Mouse (Mus musculus): Measurements from ENCODE around the gene Tsr2. TPM values are rescaled to one million over a fixed set of nuclear protein-coding genes. Genes with fewer than 3 reads are reported as not detected.
A peak's percentile ranks its signal among the peaks of the same experiment; 100 is the strongest.

The Tsr2 gene
- total RNA-seq (2021) = 10 to 100 TPM; 42.9 to 49.3 TPM
- long read RNA-seq, experiment 1, transcript Tsr2-202 (5 exons, 3,796 nt) = major isoform, 9 of 14 reads
- long read RNA-seq, experiment 1, partial matches to known transcripts = 1 of 14 reads
- long read RNA-seq, experiment 1, other reads (novel, unspliced or antisense) = 1 of 14 reads
- long read RNA-seq, experiment 2, transcript Tsr2-202 (5 exons, 3,796 nt) = major isoform, 11 of 18 reads
- long read RNA-seq, experiment 2, partial matches to known transcripts = 2 of 18 reads
- long read RNA-seq, experiment 2, other reads (novel, unspliced or antisense) = 1 of 18 reads

DNA sequence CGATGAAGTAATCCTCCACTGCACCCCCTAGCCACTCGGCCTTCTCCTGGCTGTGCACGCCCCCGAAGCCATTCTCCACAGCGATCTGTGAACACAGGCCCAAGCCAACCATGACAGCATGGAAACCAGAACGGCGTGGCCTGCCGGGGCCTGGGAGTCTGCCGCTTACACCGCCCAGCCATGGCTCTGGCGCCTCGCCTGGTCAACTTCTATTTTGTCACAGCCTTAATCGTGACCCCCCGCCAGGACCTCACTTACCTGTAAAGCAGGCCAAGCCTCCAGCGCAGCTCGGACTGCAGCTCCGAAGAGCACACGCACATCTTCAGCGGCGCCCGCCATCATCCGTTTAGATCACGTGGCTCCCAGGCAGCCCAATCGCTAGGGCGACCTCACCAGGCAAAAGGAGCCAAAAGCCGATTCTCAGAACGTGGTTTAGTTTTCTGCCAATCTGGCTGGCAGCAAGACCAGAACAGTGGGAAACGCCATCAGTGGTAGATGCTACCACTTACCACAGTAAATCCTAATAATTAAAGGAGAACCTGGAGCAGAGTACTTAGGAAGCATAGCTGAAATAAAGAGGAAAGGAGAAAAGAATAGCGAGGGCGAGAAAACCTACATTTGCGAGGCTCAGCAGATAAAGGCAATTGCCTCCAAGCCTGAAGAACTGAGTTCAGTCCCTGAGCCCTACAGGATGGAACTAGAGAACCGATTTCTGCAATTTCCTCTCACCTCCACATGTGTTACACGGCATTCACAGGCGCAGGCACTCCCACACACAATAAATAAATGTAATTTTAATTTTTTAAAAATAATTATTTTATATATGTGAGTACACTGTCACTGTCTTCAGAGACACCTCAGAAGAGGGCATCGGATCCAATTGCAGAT is at the start of gene Tsr2:
Tsr2 (minus strand) TSS at position 373 of the 888 bp plus-strand sequence.
- DNase-seq (ENCODE audit: low spot score in 2 of 2) = peak; percentile 51

DNA sequence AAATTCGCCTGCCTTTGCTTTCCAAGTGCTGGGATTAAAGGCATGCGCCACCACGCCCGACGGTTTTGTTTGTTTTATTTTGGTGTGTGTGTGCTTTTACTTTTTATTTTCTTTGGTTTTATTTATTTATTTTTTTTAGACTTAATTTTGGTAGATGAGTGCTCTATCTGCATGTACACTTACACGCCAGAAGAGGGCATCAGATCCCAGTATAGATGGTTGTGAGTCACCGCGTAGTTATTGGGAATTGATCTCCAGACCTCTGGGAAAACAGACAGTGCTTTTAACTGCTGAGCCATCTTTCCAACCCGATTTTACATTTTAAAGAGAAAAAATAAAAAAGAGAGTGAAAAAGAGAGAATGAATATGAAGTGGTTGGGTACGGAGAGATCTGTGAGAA is 36.4 kb upstream of the Tsr2 start:
- no peak for DNase-seq (ENCODE audit: low spot score in 2 of 2)

DNA sequence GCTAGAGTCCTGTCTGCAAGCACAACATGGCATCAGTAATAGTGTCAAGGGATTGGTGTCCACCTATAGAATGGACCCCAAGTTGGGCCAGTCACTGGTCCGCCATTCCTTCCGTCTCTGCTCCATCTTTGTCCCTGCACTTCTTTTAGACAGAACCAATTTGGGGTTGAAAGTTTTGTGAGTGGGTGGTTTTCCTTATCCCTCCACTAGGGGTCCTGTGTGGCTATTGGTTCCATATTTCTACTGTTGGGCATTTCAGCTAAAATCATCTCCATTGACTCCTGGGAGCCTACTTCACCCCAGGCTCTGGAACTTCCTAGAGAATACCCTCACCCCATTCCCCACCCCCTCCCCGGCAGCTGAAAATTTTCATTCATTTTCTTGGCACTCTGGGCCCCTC is 34.1 kb upstream of the Tsr2 start:
- no peak for DNase-seq (ENCODE audit: low spot score in 2 of 2)

DNA sequence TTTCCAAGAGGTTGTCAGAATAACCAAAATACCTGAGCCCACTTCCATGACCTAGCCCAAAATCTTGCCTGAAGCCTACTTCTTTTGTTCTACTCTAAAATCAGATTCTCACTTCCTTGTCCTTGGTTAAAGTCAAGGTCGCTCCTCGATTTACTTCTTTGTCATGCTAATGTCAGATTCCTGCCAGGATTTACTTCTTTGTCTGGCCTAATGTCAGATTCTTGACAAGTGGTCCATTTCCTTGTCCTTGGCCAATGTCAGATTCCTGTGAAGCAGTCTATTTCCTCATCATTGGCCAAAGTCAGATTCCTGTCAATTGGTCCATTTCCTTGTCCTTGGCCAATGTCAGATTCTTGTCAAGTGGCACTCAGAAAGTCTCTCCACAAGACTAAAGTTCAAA is 27.6 kb upstream of the Tsr2 start:
- DNase-seq (ENCODE audit: low spot score in 2 of 2) = no peak

DNA sequence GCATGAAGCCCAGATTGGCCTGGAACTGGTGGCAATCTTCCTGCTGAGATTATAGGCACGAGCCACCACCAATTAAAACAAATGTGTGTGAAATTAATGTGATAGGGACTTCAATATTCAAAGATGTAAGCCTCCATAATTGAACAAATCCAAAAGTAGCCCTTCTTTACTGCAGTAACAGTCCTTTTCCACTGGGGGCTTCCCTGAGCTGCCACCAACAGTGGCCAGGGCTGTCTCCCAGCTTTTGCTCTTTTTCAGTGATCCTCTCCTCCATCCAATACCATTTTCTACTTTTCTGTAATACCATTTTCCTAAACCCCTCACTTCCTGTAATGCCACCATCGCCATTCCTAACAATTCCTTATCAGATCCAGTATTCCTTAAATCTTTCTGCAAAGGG is 21.1 kb upstream of the Tsr2 start:
- DNase-seq (ENCODE audit: low spot score in 2 of 2) = no peak

DNA sequence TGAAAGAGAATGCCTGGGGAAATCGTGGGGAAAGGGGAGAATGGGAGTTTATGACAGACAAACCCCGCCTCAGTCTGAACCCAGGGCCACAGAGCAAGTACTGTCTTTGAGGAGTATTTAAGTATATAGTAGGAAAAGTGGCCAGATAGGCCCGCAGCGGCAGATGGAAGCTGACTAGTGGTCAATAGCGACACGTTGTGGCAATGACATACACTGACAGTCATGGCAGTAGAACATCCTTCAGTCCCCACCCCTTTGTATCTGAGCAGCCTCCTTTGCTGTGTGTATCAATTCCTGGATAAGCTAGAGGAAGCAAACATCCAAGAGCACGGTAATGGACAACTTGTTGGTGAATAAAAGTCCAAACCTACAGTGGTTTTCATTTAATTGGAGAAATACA is 20.5 kb upstream of the Tsr2 start:
- DNase-seq (ENCODE audit: low spot score in 2 of 2) = peak in 1 of 2 experiments; percentile 20

DNA sequence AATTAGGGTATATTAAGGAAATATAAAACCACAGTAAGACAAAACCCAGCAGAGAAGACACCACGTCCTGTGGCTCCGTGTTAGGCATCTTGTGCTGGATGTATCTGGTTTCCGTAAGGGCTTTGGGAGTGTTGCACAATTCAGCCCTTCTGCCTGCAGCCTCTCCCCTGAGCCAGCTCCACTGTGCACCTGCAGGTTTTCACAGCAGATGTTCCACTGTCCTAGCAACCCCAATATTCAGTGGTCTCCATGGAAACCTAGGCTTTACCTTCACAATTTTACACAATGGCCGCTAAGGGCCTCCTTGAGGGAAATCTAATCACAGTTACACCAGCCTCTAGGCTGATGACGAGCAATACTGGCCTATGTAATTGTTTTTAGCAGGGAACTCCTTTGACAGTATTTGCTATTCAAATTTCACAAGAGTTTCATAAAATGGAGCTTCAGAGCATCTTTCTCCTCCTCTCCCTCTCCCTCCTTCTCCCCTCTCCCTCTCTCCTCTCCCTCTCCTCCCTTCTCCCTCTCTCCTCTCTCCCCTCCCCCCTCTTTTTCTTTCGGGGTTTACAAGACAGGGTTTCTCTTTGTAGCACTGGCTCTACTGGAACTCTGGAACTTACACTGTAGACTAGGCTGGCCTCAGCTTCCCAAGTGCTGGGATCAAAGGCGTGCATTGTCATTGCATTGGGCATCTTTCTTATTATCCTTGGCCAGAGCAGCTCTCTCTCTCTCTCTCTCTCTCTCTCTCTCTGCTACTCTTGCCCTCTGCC is 11.1 kb upstream of the Tsr2 start:
- DNase-seq (ENCODE audit: low spot score in 2 of 2) = no peak

DNA sequence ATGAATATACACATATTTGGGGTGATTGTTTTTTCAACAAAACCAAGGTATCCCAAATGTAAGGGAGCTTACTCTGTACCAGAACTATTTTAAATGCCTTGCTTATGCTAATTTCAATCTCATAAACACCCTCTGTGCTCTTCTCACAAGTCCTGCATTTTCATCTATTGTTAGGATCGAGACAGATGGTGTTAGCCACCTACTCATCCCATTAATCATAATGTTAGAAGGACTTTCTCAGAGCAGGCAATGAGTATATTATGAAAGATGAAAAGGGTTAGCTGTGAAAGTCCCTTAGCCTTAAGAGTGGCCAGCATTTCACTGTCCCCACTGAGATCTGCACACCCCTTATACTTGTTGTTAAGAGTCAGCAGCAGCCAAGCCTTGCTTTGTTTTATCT is 8.9 kb downstream of the Tsr2 start:
- no peak for DNase-seq (ENCODE audit: low spot score in 2 of 2)

DNA sequence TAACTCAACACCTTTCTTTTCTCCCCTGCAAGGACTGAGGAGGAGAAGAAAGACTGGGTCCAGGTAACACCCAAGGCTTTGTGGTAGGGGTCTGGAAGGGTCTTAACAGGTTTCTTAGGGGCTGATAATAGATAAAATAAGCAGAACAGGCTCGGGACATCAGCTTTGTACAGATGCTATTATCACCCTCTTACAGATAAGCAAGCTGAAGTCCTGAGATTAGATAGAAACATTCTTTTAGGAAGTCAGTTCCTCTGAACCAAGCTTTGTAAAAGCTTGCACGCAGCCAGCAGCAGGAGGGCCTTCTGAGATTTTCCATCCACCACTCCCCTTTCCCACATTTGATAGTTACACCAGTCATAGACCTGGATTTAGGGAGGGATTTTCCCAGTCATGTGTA is 10.7 kb downstream of the Tsr2 start:
- no peak for DNase-seq (ENCODE audit: low spot score in 2 of 2)

DNA sequence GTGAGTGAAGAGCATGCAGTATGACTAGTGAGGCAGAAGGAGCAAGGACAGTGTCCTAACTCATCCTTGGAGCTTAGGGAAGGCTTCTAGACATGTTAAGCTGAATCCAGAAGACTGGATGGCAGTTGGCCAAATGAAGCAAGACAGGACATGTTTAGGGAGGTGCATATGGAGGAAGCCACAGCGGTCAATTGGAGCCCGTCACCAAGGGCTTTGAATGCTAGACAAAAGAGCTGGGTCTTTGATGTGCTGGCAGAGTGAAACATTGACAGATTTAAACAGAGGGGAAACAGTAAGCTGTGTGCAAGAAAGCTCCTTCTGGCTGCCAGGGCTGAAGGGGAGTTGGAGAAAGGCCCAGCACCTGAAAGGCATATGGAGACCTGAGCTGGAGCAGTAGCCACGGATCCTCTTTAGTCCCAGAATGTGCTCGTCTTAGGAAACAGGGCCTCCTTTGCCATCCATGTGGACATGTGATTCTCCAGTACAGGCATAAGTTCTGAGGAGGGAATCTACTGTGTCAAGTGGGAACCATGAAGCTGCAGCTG is 19.3 kb downstream of the Tsr2 start:
- no peak for DNase-seq (ENCODE audit: low spot score in 2 of 2)

DNA sequence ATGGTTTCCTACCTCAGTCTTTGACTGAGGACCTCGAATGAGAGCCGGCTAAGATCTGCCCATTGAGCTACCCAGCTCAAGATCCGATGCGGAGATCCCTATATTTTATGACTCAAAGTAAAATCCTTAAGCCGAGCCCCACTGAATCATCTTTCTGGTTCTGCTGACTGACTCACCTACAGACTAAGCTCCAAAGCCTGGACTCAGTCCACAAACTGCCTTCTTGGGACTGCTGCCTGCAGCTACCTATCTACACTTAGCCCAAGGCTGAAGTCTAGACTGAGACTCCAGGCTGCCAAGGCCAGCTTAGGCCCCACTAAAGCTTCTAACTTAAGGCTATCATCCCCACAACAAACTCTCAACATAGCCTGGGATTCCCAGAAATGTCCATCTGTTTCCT is 20.3 kb downstream of the Tsr2 start:
- no peak for DNase-seq (ENCODE audit: low spot score in 2 of 2)

DNA sequence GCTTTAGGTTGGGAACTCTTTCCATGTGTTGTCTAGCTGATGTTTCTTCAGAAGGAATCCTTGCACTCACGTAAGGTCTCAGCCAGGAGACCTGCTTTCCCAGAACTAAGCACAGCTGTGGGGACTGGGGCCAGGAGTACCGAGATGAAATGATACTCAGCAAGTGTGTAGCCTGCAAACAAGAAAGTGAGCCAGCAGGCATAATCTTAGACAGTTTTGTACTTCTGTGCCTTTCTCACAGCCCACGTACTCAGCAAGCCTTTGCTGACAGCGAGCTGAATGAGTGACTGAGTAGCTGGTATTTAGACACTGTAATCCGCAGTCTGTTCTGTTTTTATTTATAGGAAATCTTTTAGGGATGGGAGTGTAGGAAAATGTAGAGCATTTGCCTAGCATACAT is 28.5 kb downstream of the Tsr2 start:
- DNase-seq (ENCODE audit: low spot score in 2 of 2) = no peak

DNA sequence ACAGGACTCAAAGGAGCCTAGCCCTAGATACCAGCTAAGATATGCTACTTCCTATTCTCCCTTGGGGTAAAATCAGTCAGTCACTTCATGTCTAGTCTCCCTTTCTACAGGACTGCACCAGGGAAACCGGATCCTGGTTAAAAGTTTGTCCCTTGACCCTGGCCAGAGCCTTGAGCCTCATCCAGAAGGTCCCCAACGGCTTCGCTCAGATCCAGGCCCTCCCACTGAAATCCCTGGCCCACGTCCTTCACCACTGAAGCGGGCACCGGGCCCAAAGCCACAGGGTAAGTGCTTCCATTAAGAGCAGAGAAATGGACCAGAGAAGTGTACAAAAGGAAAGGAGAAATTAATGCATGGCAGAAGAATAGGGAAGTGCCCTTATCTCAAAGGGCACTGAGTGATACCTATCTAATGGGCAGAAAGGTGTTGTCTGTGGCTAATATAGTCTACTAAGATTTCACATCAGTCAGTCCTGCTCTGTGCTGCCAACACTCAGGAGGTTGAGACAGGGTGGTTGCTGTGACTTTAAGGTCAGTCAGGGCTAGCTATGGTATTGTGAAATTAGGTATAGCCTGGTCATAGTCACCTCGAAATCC is 30.2 kb downstream of the Tsr2 start:
- DNase-seq (ENCODE audit: low spot score in 2 of 2) = no peak

DNA sequence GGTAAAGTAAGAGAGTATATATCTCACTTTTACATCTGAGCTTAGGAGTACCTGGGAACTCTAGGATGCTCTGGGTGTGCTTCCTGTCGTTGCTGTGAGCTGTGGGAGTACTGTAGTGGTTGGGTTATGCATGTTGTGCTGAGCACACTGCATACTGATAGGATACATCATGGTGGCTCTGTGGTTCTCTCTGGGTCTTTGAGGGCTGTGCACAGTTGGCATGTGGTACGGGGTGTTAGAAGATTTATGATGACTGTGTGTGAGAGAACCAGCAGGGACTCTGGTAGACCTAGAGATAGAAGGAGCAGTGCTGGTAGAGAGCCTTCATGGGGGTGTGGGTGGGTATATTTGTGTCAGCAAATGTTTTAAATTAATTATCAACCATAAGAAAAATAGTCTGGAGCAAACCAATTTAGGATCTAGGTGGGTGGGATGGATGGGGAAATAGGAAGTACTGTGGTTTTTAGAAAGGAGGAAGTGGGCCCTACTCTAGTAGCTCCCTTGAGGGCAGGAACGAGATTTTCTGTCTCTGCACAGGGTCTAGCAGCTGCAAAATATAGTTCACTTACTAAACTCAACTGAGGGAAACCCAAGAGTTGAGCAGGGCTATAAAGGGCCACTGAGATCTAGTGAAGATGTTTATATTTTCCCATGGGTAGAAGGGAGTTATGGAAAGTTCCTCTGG is 34.6 kb downstream of the Tsr2 start:
- no peak for DNase-seq (ENCODE audit: low spot score in 2 of 2)

DNA sequence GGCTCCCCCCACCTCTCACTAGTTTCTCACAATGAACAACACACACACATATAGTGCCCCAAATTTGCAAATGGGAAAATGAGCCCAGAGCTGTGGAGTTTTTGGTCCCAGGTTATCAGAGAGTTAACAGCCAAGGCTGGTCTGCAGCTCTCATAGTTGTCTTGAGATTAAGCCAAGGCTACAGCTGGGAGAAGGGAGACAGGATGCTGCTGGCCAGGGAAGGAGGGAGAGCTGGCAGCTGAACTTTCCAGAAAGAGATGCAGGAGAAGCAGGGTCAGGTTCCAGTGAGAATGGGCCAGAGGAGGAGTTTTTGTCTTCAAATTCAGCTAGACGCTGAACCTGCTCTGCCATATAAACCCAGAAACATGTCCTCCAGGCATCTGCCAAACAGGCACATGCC is 37.0 kb downstream of the Tsr2 start:
- DNase-seq (ENCODE audit: low spot score in 2 of 2) = no peak

DNA sequence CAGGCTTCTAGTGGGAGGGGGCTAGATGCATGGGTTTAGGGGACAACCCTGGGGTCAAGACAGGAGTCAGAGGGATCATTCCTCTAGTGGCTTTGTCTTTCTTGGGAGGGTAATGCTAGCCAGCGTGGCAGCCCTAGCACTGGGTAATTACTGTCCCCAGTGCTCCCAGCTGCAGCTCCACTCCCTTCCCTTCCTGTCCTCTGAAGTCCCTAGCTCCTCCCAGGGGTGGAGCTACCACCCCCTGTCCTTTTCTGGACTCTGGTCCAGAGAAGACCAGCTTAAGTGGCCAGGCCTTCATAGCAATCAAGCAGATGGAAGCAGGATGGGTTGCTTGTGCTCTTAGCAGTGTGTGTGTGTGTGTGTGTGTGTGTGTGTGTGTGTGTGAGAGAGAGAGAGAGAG is 40.8 kb downstream of the Tsr2 start:
- no peak for DNase-seq (ENCODE audit: low spot score in 2 of 2)

DNA sequence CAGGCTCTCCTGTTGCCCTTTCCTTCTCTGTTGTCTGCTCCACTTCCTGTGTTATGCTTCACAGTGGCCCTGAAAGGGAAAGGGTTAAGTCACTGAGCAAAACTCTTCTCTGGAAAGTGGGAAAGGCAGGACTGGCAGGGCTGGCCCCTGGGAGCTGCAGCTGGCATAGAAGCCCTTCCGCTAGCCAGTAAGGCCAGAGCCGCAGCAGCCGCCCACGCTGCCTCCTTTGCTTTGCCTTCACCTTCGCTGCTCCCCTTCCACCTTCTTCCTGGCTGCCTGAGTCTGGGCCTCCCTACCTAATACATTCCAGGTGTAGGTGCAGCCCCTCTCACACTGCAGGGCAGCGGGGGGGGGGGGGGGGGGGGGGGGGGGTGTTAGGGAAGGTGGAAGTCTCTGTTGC is 41.9 kb downstream of the Tsr2 start:
- no peak for DNase-seq (ENCODE audit: low spot score in 2 of 2)

DNA sequence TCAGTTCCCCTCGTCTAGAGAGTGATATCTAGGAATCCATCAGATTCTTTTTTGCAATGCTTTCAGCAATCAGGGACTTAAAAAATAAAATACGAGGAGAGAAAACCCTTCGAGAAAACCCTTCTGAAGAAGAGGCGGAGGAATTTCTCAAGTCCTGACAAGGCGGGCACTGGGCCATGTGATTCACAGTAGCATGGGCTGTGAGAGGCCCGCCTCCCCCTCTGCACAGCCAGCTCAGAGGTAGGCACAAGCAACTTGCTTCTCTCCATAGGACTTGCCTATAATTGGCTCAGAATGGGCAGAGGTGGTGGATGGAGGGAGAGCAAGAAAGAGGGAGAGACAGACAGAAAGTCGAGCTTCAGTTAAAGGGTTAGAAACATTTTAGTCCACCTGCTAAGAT is 46.0 kb downstream of the Tsr2 start:
- DNase-seq (ENCODE audit: low spot score in 2 of 2) = peak in 1 of 2 experiments; percentile 17

DNA sequence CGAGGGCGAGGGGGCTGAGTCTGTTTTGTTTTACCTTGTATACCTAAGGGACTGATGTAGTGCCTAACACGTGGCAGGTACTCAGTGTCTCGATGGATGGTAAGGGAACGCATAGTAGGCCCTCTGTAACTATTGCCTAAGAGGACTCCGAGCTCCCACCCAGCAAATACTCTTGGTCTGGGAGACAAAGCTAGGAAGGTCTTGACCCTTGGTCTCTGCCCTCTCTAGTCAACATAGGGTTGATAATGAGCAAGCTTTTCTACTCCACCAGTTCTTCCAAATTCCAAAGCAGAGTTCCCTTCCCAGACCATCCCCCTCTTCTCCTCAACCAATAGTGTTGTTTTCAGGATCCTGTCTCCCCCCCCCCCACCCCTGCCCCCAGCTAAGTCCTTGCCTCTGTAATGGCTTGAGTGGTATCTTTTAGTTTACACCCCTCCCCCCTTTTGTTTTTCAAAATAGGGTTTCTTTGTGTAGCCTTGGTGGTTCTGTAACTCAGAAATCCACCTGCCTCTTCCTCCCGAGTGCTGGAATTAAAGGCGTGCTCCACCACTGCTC is 46.6 kb downstream of the Tsr2 start:
- no peak for DNase-seq (ENCODE audit: low spot score in 2 of 2)

DNA sequence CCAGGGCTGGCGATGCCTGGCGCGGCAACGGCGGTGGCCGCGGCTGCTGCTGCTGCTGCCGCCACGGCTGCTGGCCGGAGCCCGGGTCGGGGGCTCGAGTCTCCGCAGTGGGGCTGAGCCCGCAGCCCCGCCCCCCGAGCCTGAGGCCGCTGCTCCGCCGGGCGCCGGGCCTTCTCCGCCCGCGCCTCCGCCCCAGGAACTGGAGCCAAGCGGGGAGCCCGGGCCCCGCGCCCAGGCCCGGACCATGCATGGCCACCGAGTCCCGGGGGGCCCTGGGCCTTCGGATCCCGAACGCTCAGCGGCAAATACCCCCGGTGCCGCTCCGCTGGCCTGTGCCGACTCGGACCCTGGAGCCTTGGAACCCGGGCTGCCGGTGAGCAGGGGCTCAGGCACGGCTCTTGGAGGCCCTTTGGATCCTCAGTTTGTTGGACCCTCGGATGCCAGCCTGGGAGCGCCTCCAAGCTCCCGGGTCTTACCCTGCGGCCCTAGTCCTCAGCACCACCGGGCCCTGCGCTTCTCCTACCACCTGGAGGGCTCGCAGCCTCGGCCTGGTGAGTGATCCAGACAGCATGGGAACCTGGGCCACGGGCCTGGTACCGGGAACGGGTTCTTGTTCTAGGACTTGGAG is 48.8 kb downstream of the Tsr2 start:
- DNase-seq (ENCODE audit: low spot score in 2 of 2) = peak; percentile 30 to 39
